Mouse (Mus musculus): Measurements from ENCODE around the gene Arhgap42. TPM values are rescaled to one million over a fixed set of nuclear protein-coding genes. Genes with fewer than 3 reads are reported as not detected.

Arhgap42 gene
- total RNA-seq, 2 experiments from 2014 or later = 27.8 to 29.3 TPM

DNA sequence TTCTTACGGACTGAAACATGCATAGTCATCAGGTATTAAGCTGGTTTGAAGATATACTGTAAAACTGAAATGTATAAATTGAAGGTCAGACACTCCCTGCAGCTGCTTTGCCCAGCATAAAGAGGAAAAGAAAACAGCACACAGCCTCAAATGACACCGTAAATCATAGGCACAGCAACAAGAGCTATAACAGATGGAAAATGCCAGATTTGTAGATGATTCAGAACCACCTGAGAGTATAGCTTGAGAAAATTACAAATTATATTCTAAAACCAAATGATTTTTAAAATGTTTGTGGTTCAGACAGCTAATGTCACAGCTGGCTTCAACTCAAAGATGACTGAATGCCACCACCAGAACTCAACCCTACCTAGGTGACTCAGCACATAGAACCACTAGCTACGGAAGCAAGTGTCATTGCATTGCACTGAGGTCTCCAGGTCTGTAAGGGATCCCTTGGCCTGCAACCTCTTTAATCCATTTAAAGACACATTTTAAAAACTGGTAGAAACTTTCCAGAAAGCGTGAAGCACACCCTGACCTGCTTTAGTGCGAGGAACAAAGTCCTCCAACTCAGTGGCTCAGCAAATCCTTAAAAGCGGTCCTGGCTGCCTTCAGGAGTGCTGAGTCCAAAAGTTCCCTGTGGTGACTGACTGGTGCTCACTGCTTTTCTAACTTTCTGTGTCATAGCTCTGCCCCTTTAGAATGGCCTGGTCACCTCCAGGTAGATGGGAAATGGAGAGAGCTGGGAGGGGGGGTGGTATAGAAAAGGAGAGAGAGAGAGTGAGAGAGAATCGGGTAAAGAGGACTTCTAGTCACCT is 94.4 kb downstream of the Arhgap42 start:
- no peak for DNase-seq (ENCODE audit: low spot score in 2 of 2)

DNA sequence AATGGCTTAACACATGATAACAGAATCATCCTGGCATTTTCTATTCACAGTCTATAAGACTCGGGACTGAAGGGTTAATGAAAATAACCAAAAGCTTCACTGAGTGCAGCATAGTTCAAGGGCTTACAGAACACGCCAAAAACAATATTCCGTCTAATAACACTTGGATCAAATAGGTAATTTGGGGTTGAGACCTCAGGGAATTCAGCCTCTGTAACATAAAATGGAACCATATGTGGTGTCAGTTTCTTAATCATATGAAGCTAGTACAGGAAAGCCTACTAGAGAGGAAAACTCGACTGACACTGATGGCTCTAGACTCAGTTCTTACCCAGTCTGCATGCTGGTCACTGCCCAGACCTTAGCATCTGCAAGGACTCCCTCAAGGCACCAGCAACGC is 95.8 kb downstream of the Arhgap42 start:
- DNase-seq (ENCODE audit: low spot score in 2 of 2) = no peak

DNA sequence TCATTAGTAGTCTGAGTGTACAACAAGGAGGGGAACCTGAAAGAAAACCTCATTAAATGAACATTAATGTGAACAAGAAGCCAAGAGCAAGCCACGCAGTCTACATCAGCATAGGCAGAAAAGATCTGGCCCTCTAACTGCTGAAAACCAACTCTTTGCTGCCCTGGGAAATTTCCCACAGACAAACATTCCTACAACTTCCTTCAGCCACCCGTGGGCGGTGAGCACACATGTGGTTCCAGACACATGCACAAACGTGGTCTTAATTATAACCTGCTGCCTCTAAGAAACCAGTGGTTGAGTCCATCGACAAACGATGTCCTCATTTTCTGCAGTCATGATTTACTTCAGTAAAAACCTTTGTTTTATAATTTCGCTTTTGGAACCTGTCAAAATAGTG is 96.3 kb downstream of the Arhgap42 start:
- no peak for DNase-seq (ENCODE audit: low spot score in 2 of 2)

DNA sequence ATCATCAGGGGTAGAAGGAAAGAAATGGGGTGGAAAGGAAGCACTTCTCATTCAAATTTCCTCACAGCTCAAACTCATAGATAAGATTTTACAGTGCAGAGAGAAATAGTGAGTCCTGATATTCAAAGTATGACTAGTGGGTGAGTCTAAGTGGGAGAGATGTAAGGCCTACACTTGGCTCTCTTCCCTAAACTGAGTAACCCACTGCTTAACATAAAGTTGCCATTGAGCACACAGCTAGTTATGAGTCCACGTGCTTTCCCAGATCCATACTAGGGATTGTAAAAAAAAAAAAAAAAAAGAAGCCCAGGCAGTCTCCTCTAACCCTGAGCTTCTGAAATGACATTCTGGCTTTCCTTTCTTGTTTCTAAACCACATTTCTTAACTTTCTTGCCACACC is 96.8 kb downstream of the Arhgap42 start:
- no peak for DNase-seq (ENCODE audit: low spot score in 2 of 2)

DNA sequence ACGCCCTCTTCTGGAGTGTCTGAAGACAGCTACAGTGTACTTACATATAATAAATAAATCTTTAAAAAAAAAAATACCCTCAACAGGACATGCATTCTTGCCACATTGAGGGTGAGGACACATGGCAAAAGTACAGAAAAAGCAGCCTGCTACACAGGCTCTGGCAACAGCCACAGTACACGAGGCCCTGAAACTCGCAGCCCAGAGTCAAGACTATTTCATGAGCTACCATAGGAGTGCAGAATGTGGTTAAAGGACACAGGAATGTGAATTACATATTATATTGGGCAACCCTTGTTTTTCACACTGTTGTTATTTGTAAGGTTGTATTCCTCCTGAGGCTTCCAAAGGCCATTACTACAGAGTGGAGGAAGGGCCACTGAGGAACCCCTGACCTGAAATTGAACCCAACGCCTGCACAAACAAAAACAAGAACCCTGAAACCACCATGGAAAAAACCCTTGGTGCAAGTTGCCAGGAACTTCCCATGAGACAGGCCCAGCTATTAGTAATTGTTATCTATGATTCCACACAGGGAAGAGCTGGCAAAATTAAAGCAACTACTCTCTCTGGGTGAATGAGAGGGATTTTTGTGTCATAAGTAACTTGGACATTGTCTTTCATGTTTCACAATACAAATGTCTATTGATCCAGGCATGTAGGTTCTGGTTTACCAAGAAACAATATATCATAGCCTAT is 109.8 kb downstream of the Arhgap42 start:
- DNase-seq (ENCODE audit: low spot score in 2 of 2) = no peak

DNA sequence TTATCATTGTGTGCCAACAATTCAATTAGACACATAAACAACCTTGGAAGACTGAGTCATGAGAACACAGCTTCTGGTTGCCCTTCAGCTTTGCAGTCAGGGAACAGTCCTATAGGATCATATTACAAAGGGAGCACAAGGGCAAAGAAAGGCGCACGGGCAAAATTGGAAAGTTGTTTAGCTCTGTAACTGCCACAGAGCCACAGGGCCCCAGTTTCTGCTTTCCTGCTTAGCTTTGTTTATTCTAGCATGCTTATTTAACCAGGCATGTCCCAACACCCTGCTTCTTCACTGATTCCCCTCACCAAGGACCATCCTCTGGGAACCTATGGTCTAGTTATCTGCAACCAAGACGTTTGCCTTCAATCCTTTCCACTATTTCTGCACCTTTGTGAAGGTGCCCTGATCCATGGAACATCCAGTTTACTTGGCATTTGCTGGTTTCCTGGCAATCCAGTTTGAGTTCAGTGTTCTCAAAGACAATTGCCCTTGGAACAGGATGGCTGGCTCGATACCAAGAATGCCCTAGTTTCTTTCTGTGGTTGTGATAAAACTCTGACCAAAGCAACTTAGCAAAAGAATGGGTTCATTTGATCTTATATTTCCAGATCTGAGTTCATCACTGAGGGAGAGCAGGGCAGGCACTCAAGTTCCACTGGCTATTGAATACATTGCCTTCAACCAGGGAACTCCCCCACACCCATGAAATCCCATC is 111.7 kb downstream of the Arhgap42 start:
- DNase-seq (ENCODE audit: low spot score in 2 of 2) = peak; percentile 5 to 6

DNA sequence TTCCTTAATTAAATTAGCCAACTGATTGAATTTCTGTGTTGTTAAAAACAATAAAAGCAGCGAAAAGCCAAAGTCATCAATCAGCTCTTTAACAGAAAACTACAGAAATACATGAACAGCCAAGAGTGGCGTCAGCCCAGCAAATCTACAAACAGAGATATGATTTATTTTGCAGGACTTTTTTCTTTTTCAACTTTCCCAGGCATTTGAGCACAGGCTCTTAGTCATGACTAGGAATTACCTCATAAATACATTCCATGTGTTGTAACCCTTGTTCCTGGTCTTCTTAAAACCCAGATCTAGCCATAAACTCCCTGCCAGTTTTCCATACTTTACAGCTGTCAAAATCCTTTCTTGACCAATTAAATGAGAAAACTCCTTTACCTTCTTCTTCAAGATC is 114.7 kb downstream of the Arhgap42 start:
- no peak for DNase-seq (ENCODE audit: low spot score in 2 of 2)

DNA sequence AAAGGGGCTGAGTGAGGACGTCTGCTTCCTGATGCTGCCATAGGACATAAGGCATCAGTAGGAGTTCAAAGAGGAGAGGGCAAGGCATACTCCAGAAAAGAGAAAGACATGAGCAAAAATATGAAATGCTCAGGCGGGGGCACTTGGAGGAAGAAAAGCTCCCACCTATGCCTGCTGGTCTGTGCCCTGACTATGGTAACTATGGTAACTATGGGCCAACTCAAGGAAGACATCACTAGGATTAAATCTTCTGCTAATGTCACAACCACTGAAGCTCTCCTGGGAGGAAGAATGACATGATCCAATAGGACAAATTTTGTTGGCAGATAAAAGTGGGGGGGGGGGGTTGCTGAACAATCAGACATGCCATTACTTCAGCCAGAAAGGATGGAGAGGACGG is 124.6 kb downstream of the Arhgap42 start:
- no peak for DNase-seq (ENCODE audit: low spot score in 2 of 2)

DNA sequence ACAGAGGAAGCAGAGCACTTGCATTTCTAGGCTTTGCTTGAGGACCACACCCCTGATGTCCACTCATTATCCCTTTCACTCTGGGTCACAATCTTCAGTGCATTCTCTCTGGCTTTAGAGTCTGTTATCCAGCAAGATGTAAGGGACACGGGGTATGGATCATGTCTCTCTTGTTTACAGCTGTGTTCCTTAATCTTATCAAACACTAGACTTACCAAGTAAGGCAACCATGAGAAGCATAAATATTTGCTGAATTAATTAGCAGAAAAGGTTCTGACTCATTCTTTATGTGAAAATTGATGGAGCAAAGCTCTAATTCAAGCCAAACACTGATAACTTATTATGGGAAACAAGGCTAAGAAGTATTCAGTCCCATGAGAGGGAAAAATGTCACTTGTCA is 125.1 kb downstream of the Arhgap42 start:
- DNase-seq (ENCODE audit: low spot score in 2 of 2) = no peak

DNA sequence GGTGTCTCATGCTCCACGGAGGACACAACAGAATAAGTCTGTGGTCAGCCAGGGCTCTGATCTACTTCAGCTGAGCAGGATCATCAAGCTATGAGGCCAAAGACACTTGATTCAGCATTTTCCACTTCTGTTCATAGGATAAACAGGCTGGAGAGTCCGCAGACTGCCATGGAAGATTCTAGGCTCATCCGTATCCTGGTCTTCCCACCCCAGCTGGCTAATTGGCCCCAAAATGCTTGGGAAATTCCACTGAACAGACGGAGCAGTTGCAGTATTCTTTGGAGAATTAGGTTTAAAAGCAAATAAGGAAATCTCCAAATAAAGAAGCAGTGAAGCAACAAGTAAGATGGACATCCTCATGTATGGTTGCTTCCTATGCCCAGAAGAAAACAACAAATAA is 126.0 kb downstream of the Arhgap42 start:
- DNase-seq (ENCODE audit: low spot score in 2 of 2) = no peak

DNA sequence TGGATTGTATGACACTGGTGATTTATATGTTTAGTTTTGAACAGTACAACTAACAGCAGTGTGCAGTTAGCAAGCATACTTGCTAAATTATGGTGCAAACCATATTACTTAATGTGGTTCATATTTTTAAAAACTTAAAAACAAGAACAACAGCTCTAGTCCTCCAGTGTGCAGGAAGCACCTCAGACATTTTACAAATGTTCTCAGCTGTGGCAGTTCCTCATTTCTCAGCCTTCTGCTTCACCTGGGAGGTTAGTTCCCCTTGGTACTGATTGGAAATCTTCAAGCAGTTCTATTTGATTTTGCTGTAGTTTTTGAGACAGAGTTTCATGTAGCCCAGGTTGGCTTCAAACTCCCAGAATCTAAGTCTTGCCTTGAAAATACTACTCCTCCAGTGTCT is 131.2 kb downstream of the Arhgap42 start:
- no peak for DNase-seq (ENCODE audit: low spot score in 2 of 2)

DNA sequence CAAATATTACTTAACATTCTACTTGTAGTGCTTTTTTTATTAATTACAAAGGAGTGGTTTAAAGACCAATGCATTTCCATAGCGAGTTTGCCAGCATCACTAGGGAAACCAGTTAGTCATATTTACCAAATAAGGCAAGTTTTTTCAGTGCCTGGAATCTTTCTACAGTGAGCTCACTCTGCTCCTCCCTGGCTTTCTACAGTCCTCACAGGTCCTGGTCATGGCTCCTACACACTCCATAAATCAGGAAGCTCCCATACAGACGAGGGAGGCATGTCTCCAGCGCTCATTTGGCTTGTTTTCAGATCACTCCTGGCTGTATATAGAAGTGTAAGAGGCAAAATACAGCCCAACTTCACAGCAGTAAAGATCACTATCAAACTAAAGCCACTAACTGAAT is 134.1 kb downstream of the Arhgap42 start:
- no peak for DNase-seq (ENCODE audit: low spot score in 2 of 2)

DNA sequence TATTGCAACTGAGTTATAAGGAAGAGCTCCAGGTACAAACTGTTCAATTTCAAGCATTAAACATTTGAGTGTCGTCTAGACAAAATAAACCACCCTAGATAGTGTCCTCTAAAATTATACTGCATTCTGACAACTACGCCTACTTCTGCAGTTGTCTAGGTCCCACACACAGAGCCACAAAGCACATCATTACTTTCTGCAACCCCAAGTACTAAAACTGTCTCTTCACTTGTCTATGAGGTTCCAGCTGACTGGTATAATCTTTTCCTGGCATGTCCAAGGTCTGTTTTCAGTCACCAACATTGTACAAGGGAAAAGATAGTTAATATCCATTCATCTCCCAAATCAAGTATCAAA is 136.8 kb downstream of the Arhgap42 start:
- DNase-seq (ENCODE audit: low spot score in 2 of 2) = no peak

DNA sequence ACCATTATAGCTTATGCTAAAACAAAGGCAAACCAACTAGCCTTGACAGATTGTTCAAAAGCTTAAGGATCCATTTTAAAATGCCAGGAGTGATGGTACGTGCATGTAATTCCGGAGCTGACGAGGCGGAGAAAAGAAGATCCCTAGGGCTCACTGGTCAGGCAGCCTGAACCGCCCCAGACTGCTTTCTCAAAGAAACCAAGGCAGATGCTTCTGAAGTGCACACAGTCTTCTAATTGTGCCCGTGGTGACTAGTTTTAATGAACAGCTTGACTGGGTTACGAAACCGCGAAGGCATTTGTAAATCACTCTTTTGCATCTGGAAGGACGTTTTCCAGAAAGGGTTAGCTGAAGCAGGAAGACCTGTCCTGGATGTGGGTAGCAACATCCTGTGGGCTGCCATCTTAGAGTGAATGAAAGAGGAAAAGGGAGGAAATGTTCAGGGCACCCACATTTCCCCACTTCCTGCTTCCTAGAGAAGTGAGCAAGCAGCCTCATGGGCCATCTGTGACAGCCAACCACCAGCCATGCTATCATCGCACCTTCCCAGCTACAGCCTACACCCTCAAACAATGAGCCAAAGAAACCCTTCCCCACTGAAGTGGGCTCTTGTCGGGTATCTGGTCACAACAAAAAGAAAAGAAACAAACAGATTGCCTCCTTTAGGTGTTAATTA is 137.3 kb downstream of the Arhgap42 start:
- DNase-seq (ENCODE audit: low spot score in 2 of 2) = no peak

DNA sequence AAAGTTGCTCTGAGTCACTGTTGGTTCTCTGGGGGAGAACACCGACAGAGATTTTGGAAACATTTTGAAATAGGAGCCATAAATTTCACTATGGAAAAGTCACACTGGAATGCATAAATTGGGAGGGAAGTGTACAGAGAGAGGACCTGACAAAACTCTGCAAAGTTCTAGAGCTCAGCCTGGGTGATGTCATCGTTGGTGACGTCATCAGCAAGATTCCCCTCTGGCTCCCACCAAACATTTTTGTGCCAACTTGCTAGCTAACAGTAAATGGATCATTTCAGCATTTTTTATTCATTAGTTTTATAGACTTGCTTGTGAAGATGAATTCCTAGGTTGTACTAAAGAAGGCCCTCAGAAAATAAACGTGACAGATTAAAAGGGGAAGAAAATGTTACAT is 137.8 kb downstream of the Arhgap42 start:
- no peak for DNase-seq (ENCODE audit: low spot score in 2 of 2)

DNA sequence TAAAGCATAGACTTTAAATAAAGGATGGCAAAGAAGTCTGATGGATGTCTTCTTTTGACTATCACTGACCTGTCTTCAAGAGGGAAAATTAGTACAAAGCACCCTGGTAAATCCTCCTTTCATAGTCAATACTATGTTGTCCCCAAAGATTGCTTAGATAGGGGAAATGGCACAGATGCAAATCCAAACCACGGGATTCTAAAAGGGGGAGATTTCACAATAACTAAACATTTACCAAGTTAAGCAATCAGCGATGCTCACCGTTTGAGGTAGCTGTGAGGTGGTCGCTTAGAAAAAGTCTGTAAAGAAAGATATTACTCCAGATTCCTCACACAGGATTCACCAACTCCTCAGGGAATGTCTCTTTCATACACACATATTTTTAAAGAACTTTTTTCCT is 141.1 kb downstream of the Arhgap42 start:
- no peak for DNase-seq (ENCODE audit: low spot score in 2 of 2)

DNA sequence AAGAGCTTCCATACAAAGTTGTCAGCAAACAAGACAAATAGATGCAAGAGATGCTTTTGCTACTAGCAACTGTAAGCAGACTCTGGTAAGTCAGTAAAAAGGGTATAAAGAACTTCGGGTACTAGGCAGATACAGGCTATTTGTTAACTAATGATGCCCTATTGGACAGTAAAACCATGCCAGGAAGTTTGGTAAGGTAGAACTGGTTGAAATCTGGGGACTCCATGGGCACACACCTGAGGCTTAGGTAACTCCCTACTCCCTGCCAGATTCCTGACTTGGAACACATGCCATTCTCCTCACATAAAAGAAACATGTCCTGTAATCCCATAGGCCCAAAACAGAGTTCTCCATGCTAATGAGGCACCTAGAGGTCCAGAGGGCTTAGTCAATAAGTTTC is 142.1 kb downstream of the Arhgap42 start:
- no peak for DNase-seq (ENCODE audit: low spot score in 2 of 2)

DNA sequence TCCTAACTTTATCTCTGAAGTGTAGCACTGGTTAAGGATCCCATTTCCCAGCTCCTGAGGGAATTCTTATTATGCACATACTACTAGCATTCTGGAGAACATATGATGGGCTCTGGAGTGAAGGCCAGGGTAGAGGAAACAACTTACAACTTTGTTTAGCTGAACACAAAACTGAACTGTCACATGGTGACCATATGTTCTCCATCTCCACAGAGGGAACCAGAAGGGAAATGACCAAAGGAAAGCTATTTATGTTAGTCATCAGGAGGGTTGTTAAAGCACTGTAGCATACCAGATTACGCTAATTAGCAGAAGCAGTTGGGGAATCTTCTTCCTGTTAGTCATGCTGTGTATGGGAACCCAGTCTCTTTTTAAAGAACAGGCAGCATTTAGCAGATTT is 145.8 kb downstream of the Arhgap42 start:
- DNase-seq (ENCODE audit: low spot score in 2 of 2) = no peak

DNA sequence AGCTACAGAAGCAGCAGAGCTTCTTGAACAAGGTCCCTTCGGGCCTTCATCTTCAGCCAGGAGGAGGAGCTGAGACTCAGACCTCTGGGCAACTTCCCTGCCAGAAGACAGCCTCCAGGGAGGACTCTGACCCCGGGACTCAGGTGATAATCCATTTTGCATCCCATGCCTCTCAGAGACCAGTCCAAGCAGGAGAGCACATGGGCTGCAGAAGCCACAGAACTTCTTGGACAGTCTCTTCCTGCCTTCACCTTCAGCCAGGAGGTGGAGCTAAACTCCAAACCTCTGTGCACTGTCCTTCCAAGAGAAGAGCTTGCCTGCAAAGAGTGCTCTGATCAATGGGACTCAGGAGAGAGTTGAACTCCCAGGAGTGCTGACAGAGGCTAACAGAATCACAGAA is 155.5 kb downstream of the Arhgap42 start:
- no peak for DNase-seq (ENCODE audit: low spot score in 2 of 2)

DNA sequence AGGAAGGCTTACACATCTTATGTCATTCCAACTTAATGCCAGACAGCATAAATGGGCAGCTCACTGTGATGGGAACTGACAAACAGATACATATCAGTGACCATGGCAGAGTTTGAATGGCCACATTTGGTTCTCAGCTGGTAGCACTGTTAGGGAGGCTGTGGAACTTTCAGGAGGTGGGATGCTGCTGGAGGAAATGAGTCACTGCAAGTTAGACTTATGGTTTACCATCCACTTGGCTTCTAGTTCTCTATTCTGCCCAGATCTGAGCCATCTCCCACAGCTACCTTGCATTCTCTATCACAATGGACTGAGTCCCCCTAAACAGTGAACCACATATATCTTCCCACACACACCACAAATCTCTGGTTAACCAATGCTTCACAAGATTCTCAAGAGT is 186.0 kb downstream of the Arhgap42 start:
- DNase-seq (ENCODE audit: low spot score in 2 of 2) = no peak

DNA sequence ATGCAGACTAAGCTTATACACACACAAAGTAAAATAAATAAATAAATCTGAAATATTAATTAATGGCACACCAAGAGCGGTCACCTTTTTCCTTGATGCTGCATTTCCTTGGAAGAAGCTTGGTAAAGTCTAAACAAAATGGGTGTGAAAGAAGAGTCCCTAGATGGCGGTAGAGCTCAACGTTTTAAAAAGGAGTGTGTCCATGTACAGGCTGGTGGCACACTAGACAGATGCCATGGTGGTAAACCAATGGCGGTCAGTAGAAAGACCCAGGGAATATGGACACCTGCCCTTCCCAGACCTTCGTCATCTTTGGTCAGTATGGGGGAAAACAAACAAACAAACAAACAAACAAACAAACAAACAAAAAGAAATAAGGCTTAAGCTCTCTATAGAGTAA is 187.7 kb downstream of the Arhgap42 start:
- no peak for DNase-seq (ENCODE audit: low spot score in 2 of 2)

DNA sequence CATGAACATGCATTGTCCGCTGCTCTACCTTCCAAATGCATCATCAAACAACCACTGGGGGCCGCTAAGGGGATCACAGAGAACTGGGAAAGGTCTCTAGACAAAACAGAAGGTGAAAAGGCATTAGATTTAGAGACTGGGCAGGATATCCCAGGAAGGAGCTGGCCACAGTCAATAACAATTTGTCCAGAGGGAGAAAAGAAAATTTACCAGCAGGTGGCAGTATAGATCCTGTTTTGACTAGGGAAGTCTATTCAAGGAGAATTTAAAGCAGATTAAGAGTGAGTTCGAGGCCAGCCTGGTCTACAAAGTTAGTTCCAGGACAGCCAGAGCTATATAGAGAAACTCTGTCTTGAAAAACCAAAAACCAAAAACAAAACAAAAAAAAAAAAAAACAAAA is 189.7 kb downstream of the Arhgap42 start:
- no peak for DNase-seq (ENCODE audit: low spot score in 2 of 2)
